Mouse (Mus musculus) spleen, adult 12 weeks (tissue): ENCODE data around the gene Tmem165.
A peak's percentile ranks its signal among the peaks of the same experiment; 100 is the strongest.

Source experiments
- DNase-seq: peaks from one replicate; pipeline ENCODE4 v3.0.0; 2022; ENCODE audit warnings: low spot score

The Tmem165 gene

GRCm38 (mm10) chr5:76183750-76184261 lies at the start of gene Tmem165:
TSS of gene Tmem165 (plus strand) at chr5:76183880.
- peak; percentile 88 for DNase-seq

- DNase-seq: no peak
Observed at GRCm38 (mm10) chr5:76135644-76136043, 48.0 kb upstream of the Tmem165 start.

DNA sequence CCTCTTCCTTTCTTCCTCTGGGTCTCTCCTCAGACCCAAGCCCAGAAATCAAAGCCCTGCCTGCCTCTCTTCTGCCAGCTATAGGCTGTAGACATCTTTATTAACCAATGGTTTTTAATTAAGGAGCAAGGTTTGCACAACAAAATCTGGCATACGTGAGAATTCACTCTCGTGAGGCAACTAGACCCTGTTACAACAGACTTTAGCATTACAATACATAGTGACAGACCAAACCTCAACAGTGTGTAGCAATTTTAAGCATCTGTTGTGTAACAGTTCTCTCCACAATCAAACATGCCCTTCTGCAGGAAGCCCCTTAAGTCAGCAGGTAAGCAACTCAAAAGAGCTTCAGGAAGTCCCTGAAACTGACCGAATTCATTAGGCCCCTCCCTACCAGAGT lies 47.4 kb upstream of the Tmem165 start:
- DNase-seq: no peak

DNA sequence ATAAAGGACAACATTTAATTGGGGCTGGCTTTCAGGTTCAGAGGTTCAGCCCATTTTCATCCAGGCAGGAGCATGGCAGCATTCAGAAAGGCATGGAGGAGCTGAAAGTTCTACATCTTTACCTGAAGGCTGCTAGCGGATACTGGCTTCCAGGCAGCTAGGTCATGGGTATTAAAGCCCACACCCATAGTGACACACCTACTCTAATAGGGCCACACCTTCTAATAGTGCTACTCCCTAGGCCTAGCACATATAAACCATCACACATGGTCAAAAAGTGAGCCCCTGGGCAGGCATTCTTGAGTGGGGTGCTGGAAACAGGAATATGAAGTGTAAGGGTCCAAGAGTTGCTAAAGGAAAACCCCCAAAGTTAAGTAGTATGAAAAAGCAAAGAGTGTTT lies 46.1 kb upstream of the Tmem165 start:
- no peak for DNase-seq

- no peak for DNase-seq
Observed at GRCm38 (mm10) chr5:76138071-76138470, 45.6 kb upstream of the Tmem165 start.

DNA sequence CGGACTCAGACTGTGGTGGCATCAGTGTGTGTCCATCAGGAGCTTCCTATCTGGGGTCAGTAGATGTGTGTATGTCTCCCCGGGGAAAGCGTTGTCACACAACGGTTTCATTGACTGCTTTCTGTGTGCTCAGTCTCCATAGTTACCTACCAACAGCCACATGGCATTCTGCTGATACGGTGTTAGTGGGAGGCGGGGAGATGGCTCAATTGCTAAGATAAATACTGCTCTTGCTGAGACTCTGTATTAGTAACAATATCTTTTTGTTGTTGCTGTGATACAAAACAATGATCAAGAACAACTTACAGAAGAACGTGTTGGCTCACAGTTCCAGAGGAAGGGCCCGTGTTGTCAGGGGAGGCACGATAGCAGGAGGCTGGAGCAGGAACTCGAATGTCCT lies 45.2 kb upstream of the Tmem165 start:
- DNase-seq: no peak

GRCm38 (mm10) chr5:76139171-76139671 lies 44.5 kb upstream of the Tmem165 start:
- no peak for DNase-seq

DNA sequence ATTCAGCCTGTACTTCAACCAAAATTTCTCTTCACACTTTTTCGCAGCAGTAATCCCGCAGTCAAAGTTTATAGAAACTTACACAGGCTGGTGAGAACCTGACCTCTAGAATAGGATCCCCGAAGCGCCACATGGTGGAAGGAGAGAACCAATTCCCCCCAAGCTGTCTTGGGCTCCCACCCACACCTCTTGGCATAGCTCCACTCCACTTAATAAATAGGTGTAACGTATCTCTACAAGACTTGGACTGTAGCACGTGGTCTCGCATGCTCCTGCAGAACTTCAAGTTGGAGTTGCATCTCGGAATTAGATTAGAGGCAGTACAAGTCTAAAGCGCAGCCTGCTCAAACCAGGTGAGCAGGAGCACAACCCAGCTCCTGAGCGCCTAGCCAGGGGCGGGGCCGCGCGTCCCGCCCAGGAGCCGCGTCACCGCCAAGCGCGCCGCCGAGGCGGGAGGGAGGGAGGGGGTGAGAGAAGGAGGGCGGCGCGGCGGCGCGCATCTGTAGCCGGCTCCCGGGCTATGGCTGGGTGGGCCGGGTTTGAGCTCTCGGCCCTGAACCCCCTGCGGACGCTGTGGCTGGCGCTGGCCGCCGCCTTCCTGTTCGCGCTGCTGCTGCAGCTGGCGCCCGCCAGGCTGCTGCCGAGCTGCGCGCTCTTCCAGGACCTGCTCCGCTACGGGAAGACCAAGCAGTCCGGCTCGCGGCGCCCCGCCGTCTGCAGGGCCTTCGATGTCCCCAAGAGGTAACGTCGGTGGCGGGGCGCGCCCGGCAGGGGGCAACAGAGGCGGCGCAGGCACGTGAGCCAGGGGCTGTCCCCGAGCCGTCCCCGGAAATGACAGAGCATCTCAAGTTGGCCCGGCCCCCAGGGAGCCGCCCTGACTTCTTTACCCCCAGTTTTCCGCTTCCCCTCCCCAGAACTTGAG lies 43.6 kb upstream of the Tmem165 start, which contains the start of gene Srd5a3:
Gene Srd5a3 (plus strand): TSS at position 464 of the 922 bp plus-strand sequence.
- DNase-seq: peak; percentile 94

GRCm38 (mm10) chr5:76140730-76141066 lies 43.0 kb upstream of the Tmem165 start:
- DNase-seq: no peak

- DNase-seq: no peak
Observed at GRCm38 (mm10) chr5:76143356-76143755, 40.3 kb upstream of the Tmem165 start.

DNA sequence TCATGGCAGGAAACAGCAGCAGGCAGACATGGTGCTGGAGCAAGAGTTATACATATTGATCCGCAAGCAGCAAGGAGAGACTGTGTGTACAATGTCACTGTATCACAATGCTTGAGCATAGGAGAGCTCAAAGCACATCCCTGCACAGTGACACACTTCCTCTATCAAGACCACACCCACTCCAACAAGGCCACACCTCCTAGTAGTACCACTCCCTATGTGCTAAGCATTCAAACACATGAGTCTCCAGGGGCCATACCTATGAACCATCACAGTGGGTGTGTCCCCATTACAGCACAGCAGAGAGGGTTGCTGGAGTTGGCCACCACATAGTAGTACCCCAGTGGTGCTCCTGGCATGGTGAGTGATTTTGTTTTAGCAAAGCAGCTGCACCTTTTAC lies 37.3 kb upstream of the Tmem165 start:
- DNase-seq: no peak

DNA sequence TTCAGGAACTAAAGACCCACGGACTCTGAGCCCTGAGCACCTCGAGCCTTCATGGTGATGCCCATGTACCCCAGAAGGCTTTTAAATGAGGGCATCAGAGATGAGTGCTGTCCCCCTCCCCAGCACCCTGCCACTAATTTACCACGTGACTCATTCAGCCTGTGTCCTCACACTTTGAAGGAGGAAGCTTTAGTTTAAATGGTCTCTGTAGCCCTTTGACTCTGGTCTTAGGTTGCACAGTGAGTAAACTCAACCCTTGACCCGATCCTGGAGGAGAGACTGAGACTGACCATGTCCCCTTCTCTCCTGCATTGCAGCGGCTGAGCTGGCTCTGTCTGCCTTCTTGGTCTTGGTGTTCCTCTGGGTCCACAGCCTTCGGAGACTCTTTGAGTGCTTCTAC lies 34.2 kb upstream of the Tmem165 start:
- DNase-seq: no peak

DNA sequence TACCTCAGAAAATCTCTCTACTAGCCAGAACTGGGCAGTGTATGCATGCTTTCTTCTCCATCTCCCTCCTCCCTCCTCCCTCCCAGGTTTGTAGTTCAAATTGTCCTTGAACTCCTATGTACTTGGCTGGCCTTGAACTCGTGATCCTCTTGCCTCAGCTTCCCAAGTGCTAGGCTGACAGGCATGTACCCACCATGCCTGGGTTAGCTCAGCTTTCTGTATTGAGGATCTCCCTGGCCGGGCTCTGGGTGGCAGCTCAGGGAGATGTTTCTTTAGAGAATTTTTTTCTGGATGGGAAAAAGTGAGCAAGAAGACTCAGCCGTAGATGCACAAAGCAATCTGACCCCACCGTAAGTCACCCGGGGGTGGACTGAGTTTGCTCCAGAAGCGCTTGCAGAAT lies 30.7 kb upstream of the Tmem165 start:
- DNase-seq: no peak

DNA sequence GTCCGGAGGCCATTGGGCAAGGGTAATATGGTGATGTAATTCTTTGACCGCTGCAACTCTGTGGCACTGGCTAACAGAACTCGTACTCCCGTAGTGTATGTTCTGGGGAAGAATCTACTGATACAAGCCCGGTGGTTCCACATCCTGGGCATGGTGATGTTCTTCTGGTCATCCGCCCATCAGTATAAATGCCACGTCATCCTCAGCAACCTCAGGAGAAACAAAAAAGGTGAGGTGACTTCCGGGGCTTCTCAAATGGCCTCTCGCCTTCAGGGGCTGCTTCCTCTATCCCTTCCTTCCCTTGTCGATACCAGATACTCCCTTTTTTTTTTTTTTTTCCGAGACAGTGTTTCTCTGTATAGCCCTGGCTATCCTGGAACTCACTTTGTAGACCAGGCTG lies 30.2 kb upstream of the Tmem165 start:
- no peak for DNase-seq

DNA sequence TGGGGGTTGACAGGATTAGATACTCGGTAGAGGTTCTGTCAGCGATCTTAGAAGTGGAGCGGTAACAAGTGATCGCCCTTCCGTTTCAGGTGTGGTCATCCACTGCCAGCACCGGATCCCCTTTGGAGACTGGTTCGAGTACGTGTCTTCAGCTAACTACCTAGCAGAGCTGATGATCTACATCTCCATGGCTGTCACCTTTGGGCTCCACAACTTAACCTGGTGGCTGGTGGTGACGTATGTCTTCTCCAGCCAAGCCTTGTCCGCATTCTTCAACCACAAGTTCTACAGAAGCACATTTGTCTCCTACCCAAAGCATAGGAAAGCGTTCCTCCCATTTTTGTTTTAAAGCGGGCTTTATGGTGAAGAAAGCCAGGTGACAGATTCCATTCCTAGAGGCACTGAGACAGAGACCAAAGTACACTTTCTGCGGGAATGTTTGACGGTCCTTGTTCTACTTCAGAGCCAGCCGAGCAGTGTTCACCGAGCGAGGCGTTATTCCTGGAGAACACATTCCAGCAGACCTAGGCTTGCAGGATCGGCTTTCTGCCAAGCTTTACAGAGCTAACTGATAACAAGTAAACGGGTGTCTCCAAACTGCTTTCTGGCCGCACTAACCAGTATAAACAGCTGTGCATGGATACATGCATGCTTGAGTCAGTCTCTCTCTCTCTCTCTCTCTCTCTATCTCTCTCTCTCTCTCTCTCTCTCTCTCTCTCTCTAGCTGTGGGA lies 29.1 kb upstream of the Tmem165 start:
- no peak for DNase-seq

DNA sequence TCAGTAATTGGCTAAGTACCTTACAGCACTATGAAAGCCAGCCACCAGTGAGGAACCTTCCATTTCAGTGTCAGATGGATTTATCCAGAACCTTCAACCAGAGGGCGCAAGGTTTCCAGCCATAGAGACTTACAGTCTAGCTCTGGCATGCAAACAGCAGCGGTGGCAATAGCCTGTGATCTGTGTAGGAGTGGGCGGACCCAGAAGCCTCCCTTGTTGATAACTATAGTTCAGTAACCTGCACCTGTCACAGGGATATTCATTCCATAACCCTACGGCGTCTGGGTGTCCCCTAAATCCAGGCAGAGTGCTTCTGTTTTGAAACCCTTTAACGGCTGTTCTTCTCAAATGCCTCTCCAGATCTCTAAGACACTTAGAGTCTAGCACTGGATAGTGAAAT lies 24.1 kb upstream of the Tmem165 start:
- DNase-seq: no peak

- no peak for DNase-seq
Observed at GRCm38 (mm10) chr5:76160086-76160485, 23.6 kb upstream of the Tmem165 start.

DNA sequence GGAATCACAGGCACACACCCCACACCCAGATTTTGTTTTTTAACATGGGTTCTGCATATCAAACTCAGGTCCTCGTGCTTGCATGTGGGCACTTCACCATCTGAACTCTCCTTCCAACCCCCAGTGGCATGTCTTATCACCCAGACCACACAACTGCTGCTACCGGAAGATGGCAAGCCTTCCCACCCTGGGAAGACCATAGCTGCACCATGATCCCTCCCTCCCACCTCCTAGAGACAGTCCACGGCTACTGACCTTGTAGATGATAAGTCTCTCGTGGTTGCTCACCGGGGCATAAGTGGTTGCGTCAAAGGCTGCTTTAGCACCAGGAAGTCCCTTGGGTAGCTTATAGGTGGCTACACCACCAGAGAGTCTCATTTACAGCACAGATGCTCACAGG lies 22.2 kb upstream of the Tmem165 start:
- DNase-seq: no peak

GRCm38 (mm10) chr5:76162926-76163325 lies 20.8 kb upstream of the Tmem165 start:
- no peak for DNase-seq

- no peak for DNase-seq
Observed at GRCm38 (mm10) chr5:76163828-76164390, 19.8 kb upstream of the Tmem165 start.

GRCm38 (mm10) chr5:76164827-76165226 lies 18.9 kb upstream of the Tmem165 start:
- DNase-seq: no peak

GRCm38 (mm10) chr5:76170522-76170921 lies 13.2 kb upstream of the Tmem165 start:
- DNase-seq: no peak

DNA sequence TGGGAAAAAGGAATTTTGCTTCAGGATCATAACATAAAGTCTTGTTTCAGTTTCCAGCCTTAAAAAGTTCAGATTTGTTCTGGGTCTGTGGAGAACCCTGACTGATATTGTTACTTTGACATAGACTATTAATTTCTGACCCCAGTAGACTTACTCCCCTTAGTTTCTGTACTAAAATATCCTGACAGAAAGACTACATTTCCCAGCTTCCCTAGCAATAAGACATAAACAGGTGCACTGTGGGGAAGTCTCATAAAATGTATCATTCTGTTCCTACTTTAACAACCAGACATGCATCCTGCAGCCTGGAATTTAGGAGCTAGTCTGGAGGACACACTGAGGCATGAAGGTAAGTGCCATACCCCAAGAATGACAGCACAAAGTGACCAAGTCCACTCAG lies 12.6 kb upstream of the Tmem165 start:
- DNase-seq: no peak
